Mouse (Mus musculus): Measurements from ENCODE around the gene Hes7. TPM values are rescaled to one million over a fixed set of nuclear protein-coding genes. Genes with fewer than 3 reads are reported as not detected.

The Hes7 gene
- total and polyA plus RNA-seq, 3 experiments, result 0.08 to 1.4 TPM; not detected in 1

DNA sequence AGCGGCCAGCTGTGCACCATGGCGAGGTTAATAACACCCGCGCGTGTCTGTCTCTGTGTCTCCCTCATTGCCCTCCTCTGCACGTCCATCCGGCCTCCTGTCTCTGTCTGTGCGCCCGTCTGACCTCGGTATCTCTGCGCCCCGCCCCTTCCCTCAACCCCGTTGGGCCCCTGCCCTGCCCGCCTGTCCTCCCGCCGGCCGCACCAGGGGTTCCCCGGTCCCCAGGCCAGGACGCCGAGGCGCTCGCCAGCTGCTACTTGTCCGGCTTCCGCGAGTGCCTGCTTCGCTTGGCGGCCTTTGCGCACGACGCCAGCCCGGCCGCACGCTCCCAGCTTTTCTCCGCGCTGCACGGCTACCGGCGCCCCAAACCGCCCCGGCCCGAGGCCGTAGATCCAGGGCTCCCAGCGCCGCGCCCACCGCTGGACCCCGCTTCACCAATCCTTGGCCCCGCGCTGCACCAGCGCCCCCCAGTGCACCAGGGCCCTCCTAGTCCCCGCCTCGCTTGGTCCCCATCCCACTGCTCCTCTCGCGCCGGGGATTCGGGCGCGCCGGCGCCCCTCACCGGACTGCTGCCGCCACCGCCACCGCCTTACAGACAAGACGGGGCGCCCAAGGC lies 2.2 kb downstream of the Hes7 start, which contains the start of gene 9130213A22Rik (continued):
- TF ChIP-seq ZKSCAN1 (IDR thresholded peaks at IDR 0.05; ENCODE audit: low read depth, low read length), result no peak
- peak in 2 of 3 experiments; percentile 68 to 81; a peak in 5 of 6 replicates for TF ChIP-seq CTCF (IDR thresholded peaks at IDR 0.05 in 2 of 3, conservative IDR thresholded peaks at IDR 0.05 in 1 of 3; ENCODE audit: control insufficient read depth in 1 of 3, insufficient read depth in 1 of 3, low read depth in 2 of 3, low read length in 3 of 3, poor library complexity in 1 of 3, severe bottlenecking in 1 of 3)

DNA sequence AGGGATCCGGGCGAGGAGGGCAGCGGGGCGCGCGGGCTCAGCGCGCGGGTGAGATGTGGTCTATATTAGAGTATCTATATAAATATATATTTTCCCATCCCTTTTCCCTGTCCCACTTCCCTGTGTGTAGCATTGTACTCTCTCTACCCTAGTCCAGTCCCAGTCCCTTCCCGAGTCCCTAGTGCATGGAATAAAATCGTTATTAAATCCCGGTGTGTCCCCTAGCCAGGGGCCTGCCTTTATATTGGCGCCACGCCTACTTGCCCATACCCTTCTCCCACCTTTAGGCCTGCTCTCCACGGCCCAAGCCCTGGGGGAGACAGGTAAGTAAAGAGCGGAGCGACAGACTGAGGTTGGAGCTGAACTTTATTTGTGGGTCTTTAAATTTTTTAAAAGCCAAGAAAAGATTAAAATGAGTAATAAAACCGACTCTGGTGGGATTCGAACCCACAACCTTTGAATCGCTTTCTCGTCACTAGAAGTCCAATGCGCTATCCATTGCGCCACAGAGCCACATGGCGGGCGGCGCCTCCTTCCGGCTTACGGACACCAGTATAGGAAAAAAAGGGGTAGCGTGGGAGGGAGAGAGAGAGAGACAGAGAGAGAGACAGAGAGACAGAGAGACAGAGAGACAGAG lies 3.0 kb downstream of the Hes7 start:
- no peaks in the 10 kb centered on the region for H3K36me3 ChIP-seq (ENCODE audit: control insufficient read depth in 1 of 2, insufficient read depth in 2 of 2, low read length in 2 of 2)
- no peaks in the 10 kb centered on the region for H3K9me3 ChIP-seq (replicated peaks; ENCODE audit: insufficient read depth, low read length)
- peaks cover 0 to 9% of the 10 kb centered on the region in 2 experiments; a peak in 2 of 4 replicates for H3K4me1 ChIP-seq (ENCODE audit: control insufficient read depth in 1 of 2, insufficient read depth in 2 of 2, low read length in 2 of 2)
- peak; percentile 96 for DNase-seq (ENCODE audit: low read depth, low spot score)
- no peaks in the 10 kb centered on the region; the same call in 1 of the 2 replicates for H3K79me2 ChIP-seq (ENCODE audit: control insufficient read depth, insufficient read depth, low read length, poor library complexity)
- H3K9ac ChIP-seq (ENCODE audit: control insufficient read depth, low read depth, low read length, poor library complexity, severe bottlenecking), result peak overlapping the region; percentile 60
- TF ChIP-seq SMC3 (IDR thresholded peaks at IDR 0.05; ENCODE audit: low read depth, low read length), result no peak
- no peak for TF ChIP-seq BHLHE40 (IDR thresholded peaks at IDR 0.05; ENCODE audit: borderline replicate concordance, low read depth, low read length)
- TF ChIP-seq CHD2 (IDR thresholded peaks at IDR 0.05; ENCODE audit: low read length), result no peak
- TF ChIP-seq CHD1 (IDR thresholded peaks at IDR 0.05; ENCODE audit: low read depth, low read length), result no peak
- TF ChIP-seq JUND (IDR thresholded peaks at IDR 0.05; ENCODE audit: low read depth, low read length), result no peak
- TF ChIP-seq USF2 (IDR thresholded peaks at IDR 0.05; ENCODE audit: borderline replicate concordance in 1 of 2, insufficient read depth in 1 of 2, low read depth in 1 of 2, low read length in 2 of 2), result no peak
- TF ChIP-seq TCF12 (IDR thresholded peaks at IDR 0.05; ENCODE audit: low read depth, low read length), result no peak
- TF ChIP-seq ZNF384 (IDR thresholded peaks at IDR 0.05; ENCODE audit: low read depth, low read length), result 0 out of 2 replicates have a peak, but pooled peaks have one; percentile 27
- no peak for TF ChIP-seq MEF2A (IDR thresholded peaks at IDR 0.05; ENCODE audit: extremely low read depth, insufficient replicate concordance, low read depth, low read length, poor library complexity, severe bottlenecking)
- TF ChIP-seq NRF1 (IDR thresholded peaks at IDR 0.05; ENCODE audit: insufficient read depth, low read depth, low read length, poor library complexity, severe bottlenecking), result no peak; the same call in 1 of the 2 replicates
- 0 out of 2 replicates have a peak, but pooled peaks have one; percentile 39 for TF ChIP-seq HCFC1 (IDR thresholded peaks at IDR 0.05; ENCODE audit: low read depth, low read length)
- TF ChIP-seq GATA1 (IDR thresholded peaks at IDR 0.05; ENCODE audit: low read depth, low read length), result 0 out of 2 replicates have a peak, but pooled peaks have one; percentile 8
- TF ChIP-seq MYB (IDR thresholded peaks at IDR 0.05; ENCODE audit: low read depth, low read length), result no peak
- TF ChIP-seq ELF1 (IDR thresholded peaks at IDR 0.05; ENCODE audit: low read depth, low read length), result 0 out of 2 replicates have a peak, but pooled peaks have one; percentile 43
- TF ChIP-seq MAFK (IDR thresholded peaks at IDR 0.05; ENCODE audit: borderline replicate concordance, low read depth, low read length), result peak; percentile 89
- peak; percentile 47; the same call in 1 of the 2 replicates for TF ChIP-seq MYC (IDR thresholded peaks at IDR 0.05; ENCODE audit: low read depth, low read length)
- peak; percentile 92; the same call in 1 of the 2 replicates for TF ChIP-seq MAZ (IDR thresholded peaks at IDR 0.05; ENCODE audit: low read depth, low read length)
- peak; percentile 60; the same call in 1 of the 2 replicates for TF ChIP-seq MXI1 (IDR thresholded peaks at IDR 0.05; ENCODE audit: low read depth, low read length)
- TF ChIP-seq KAT2A (conservative IDR thresholded peaks at IDR 0.05; ENCODE audit: low read depth, low read length), result 0 out of 2 replicates have a peak, but pooled peaks have one; percentile 27
- TF ChIP-seq CTCF (IDR thresholded peaks at IDR 0.05 in 2 of 3, conservative IDR thresholded peaks at IDR 0.05 in 1 of 3; ENCODE audit: control insufficient read depth in 1 of 3, insufficient read depth in 1 of 3, low read depth in 2 of 3, low read length in 3 of 3, poor library complexity in 1 of 3, severe bottlenecking in 1 of 3), result peak in 1 of 3 experiments; percentile 37; a peak in 3 of 6 replicates
- no peak for TF ChIP-seq ZC3H11A (IDR thresholded peaks at IDR 0.05; ENCODE audit: low read depth, low read length)
- TF ChIP-seq GABPA (IDR thresholded peaks at IDR 0.05; ENCODE audit: low read depth, low read length), result no peak
- no peak for TF ChIP-seq USF1 (IDR thresholded peaks at IDR 0.05; ENCODE audit: low read depth, low read length)
- TF ChIP-seq ETS1 (IDR thresholded peaks at IDR 0.05; ENCODE audit: low read depth, low read length), result no peak
- peak; percentile 3 for TF ChIP-seq SIN3A (IDR thresholded peaks at IDR 0.05; ENCODE audit: low read length)
- TF ChIP-seq MAX (IDR thresholded peaks at IDR 0.05; ENCODE audit: low read length), result no peak
- TF ChIP-seq TBP (IDR thresholded peaks at IDR 0.05; ENCODE audit: low read depth, low read length), result peak; percentile 98
- H3K27ac ChIP-seq (ENCODE audit: control insufficient read depth, low read depth, low read length), result no peak overlapping the region
- peak overlapping the region; percentile 41 to 88 for H3K4me3 ChIP-seq (ENCODE audit: control insufficient read depth in 1 of 2, insufficient read depth in 1 of 2, low read depth in 2 of 2, low read length in 2 of 2)
- no peaks in the 10 kb centered on the region for H3K27me3 ChIP-seq (ENCODE audit: control insufficient read depth in 1 of 2, insufficient read depth in 2 of 2, low read length in 2 of 2)
